Mouse (Mus musculus): ENCODE results near the gene Gm266.

- no peak for TF ChIP-seq CTCF (IDR thresholded peaks at IDR 0.05; ENCODE audit: low read depth, low read length)
- no peak for TF ChIP-seq POLR2A (IDR thresholded peaks at IDR 0.05; ENCODE audit: insufficient read depth, low read length)
Measured at GRCm38 (mm10) chr12:111529192-111529591, 43.6 kb upstream of the Gm266 start.
